Mouse (Mus musculus) heart, postnatal 0 days (tissue): Measurements from ENCODE around the gene Abca13.

Experiments used
- CTCF ChIP-seq: IDR thresholded peaks from 2 replicates; pipeline ENCODE4 v1.5.1; 2016; ENCODE audit warnings: antibody characterized with exemption, control low read depth, low read depth
- EP300 ChIP-seq: IDR thresholded peaks from 2 replicates; pipeline ENCODE4 v1.6.1; 2016; ENCODE audit warnings: antibody characterized with exemption, low read depth

GRCm38 (mm10) chr11:9531715-9532114, 340.0 kb downstream of the Abca13 start:
- TF ChIP-seq CTCF (no peak), EP300 (no peak)
